ENCODE assay signal across 8 mouse cellular contexts in the genomic region with DNA sequence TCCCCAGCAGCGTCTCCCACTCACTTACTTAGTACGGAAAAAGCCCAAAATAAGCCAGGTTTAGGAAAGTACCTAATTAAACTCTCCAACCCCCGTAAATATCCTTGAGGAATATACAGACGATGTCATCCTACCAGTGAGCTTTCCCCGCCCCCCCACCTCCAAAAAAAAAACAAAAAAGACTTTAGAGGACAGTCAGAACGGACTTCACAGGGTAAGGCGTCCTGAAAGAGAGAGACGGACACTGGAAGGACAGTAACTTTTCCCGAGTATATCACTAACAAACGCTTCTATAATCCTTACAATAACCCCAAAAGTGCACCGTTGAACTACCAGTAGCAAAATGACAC. TPM values are rescaled to one million over a fixed set of nuclear protein-coding genes. Genes with fewer than 3 reads are reported as not detected.
DNase-seq lines count a peak whose midpoint lies in the region; ATAC-seq lines count a peak whose summit lies in the region.

No protein-coding gene starts in this region.

- 7% methylated on average over 11 of the region's 11 CpGs for WGBS in lung, embryonic 15.5 days
- WGBS in forebrain, embryonic 10.5 days, result 11% methylated on average over 11 of the region's 11 CpGs
- 9% methylated on average over 11 of the region's 11 CpGs for WGBS in limb, embryonic 15.5 days
- WGBS in stomach, embryonic 14.5 days, result 8% methylated on average over 11 of the region's 11 CpGs

- no peak for DNase-seq in lung, postnatal 14 days
- no peak for DNase-seq in forebrain, embryonic 10.5 days (ENCODE audit: extremely low spot score, low spot score)
- no peak for DNase-seq in cerebellum, adult 9-11 months
- DNase-seq in right cerebral cortex, adult 18-20 months, result no peak
- no peak for DNase-seq in frontal cortex, postnatal 25 days (ENCODE audit: low spot score in 2 of 2)

- H3K9ac ChIP-seq in lung, embryonic 15.5 days, result peak overlapping the region; percentile 36
- H3K9ac ChIP-seq in limb, embryonic 15.5 days, result peak overlapping the region; percentile 23; the same call in 1 of the 2 replicates
- peak overlapping the region; percentile 29 for H3K9ac ChIP-seq in stomach, embryonic 14.5 days (replicated peaks; ENCODE audit: low read depth, low read length)

- peak overlapping the region; percentile 96 for H3K4me3 ChIP-seq in lung, embryonic 15.5 days
- peak overlapping the region; percentile 91 for H3K4me3 ChIP-seq in forebrain, embryonic 10.5 days
- peak overlapping the region; percentile 68 for H3K4me3 ChIP-seq in limb, embryonic 15.5 days
- H3K4me3 ChIP-seq in stomach, embryonic 14.5 days (ENCODE audit: low read depth, low read length), result peak overlapping the region; percentile 83

- H3K27me3 ChIP-seq in lung, embryonic 15.5 days, result no peaks in the 10 kb centered on the region
- peaks cover under 1% of the 10 kb centered on the region; the same call in 1 of the 2 replicates for H3K27me3 ChIP-seq in forebrain, embryonic 10.5 days (ENCODE audit: poor library complexity, severe bottlenecking)
- no peaks in the 10 kb centered on the region for H3K27me3 ChIP-seq in limb, embryonic 15.5 days
- no peaks in the 10 kb centered on the region for H3K27me3 ChIP-seq in stomach, embryonic 14.5 days (ENCODE audit: control insufficient read depth, insufficient read depth, low read length)

- peaks cover 25% of the 10 kb centered on the region for H3K4me1 ChIP-seq in lung, embryonic 15.5 days
- peaks cover 31% of the 10 kb centered on the region for H3K4me1 ChIP-seq in forebrain, embryonic 10.5 days
- H3K4me1 ChIP-seq in limb, embryonic 15.5 days, result peaks cover 22% of the 10 kb centered on the region
- peaks cover 10% of the 10 kb centered on the region; the same call in 1 of the 2 replicates for H3K4me1 ChIP-seq in stomach, embryonic 14.5 days (ENCODE audit: control insufficient read depth, insufficient read depth, low read length)

- peak overlapping the region; percentile 84 for H3K27ac ChIP-seq in lung, embryonic 15.5 days
- peak overlapping the region; percentile 92 for H3K27ac ChIP-seq in forebrain, embryonic 10.5 days
- peak overlapping the region; percentile 86 for H3K27ac ChIP-seq in limb, embryonic 15.5 days
- peak overlapping the region; percentile 52; the same call in 1 of the 2 replicates for H3K27ac ChIP-seq in stomach, embryonic 14.5 days (ENCODE audit: low read length)

- H3K36me3 ChIP-seq in lung, embryonic 15.5 days, result peaks cover 16% of the 10 kb centered on the region
- H3K36me3 ChIP-seq in forebrain, embryonic 10.5 days (replicated peaks), result peaks cover 24% of the 10 kb centered on the region
- H3K36me3 ChIP-seq in limb, embryonic 15.5 days, result peaks cover 18% of the 10 kb centered on the region
- peaks cover 9% of the 10 kb centered on the region for H3K36me3 ChIP-seq in stomach, embryonic 14.5 days (ENCODE audit: control insufficient read depth, insufficient read depth, low read length)

- H3K9me3 ChIP-seq in lung, embryonic 15.5 days, result no peaks in the 10 kb centered on the region
- H3K9me3 ChIP-seq in forebrain, embryonic 10.5 days, result no peaks in the 10 kb centered on the region
- H3K9me3 ChIP-seq in limb, embryonic 15.5 days, result no peaks in the 10 kb centered on the region
- no peaks in the 10 kb centered on the region for H3K9me3 ChIP-seq in stomach, embryonic 14.5 days (ENCODE audit: control insufficient read depth, low read depth, low read length)

- peak; percentile 39; the same call in 1 of the 2 replicates for ATAC-seq in lung, embryonic 15.5 days (ENCODE audit: borderline replicate concordance, extremely low read depth, low FRiP score, low TSS enrichment)
- ATAC-seq in limb, embryonic 15.5 days (ENCODE audit: insufficient number of reproducible peaks, low FRiP score, low TSS enrichment, low read depth), result peak; percentile 12; the same call in 1 of the 2 replicates
- ATAC-seq in stomach, embryonic 14.5 days (ENCODE audit: insufficient number of reproducible peaks, insufficient read depth, low FRiP score, low read depth), result peak; percentile 1; the same call in 1 of the 2 replicates

- peak overlapping the region; percentile 84 for H3K4me2 ChIP-seq in lung, embryonic 15.5 days
- H3K4me2 ChIP-seq in limb, embryonic 15.5 days, result peak overlapping the region; percentile 50
- H3K4me2 ChIP-seq in stomach, embryonic 14.5 days (replicated peaks; ENCODE audit: low read depth, low read length), result peak overlapping the region; percentile 57

RNA-seq across cellular contexts. Expression of a gene that starts 0.3 kb away (rescaled TPM):
- 91.1 and 92.0 TPM in 2 replicates for polyA plus RNA-seq in lung, embryonic 15.5 days (2015; fragmentation: Nextera tagmentation; extraction: Ambion mirVana)
- 141 and 144 TPM in 2 replicates for polyA plus RNA-seq in forebrain, embryonic 10.5 days (2016; fragmentation: Nextera tagmentation; extraction: Ambion mirVana)
- 61.3 and 62.0 TPM in 2 replicates for polyA plus RNA-seq in limb, embryonic 15.5 days (2015; fragmentation: Nextera tagmentation; extraction: Ambion mirVana)
- polyA plus RNA-seq in stomach, embryonic 14.5 days (2014; fragmentation: Nextera tagmentation; extraction: Ambion mirVana), result 63.8 and 68.4 TPM in 2 replicates

RNA-seq across cellular contexts. Expression of a gene that starts 16.1 kb away (rescaled TPM):
- 0.48 and 0.55 TPM in 2 replicates for polyA plus RNA-seq in lung, embryonic 15.5 days (2015; fragmentation: Nextera tagmentation; extraction: Ambion mirVana)
- polyA plus RNA-seq in forebrain, embryonic 10.5 days (2016; fragmentation: Nextera tagmentation; extraction: Ambion mirVana), result 0.25 and 0.42 TPM in 2 replicates
- 12.6 and 18.1 TPM in 2 replicates for polyA plus RNA-seq in limb, embryonic 15.5 days (2015; fragmentation: Nextera tagmentation; extraction: Ambion mirVana)
- 2.0 and 2.5 TPM in 2 replicates for polyA plus RNA-seq in stomach, embryonic 14.5 days (2014; fragmentation: Nextera tagmentation; extraction: Ambion mirVana)

RNA-seq across cellular contexts. Expression of a gene that starts 19.4 kb away (rescaled TPM):
- 100 and 106 TPM in 2 replicates for polyA plus RNA-seq in lung, embryonic 15.5 days (2015; fragmentation: Nextera tagmentation; extraction: Ambion mirVana)
- 127 and 128 TPM in 2 replicates for polyA plus RNA-seq in forebrain, embryonic 10.5 days (2016; fragmentation: Nextera tagmentation; extraction: Ambion mirVana)
- 81.8 and 86.3 TPM in 2 replicates for polyA plus RNA-seq in limb, embryonic 15.5 days (2015; fragmentation: Nextera tagmentation; extraction: Ambion mirVana)
- 96.9 and 109 TPM in 2 replicates for polyA plus RNA-seq in stomach, embryonic 14.5 days (2014; fragmentation: Nextera tagmentation; extraction: Ambion mirVana)

RNA-seq across cellular contexts. Expression of a gene that starts 25.0 kb away (rescaled TPM):
- 368 and 401 TPM in 2 replicates for polyA plus RNA-seq in lung, embryonic 15.5 days (2015; fragmentation: Nextera tagmentation; extraction: Ambion mirVana)
- 311 and 331 TPM in 2 replicates for polyA plus RNA-seq in forebrain, embryonic 10.5 days (2016; fragmentation: Nextera tagmentation; extraction: Ambion mirVana)
- polyA plus RNA-seq in limb, embryonic 15.5 days (2015; fragmentation: Nextera tagmentation; extraction: Ambion mirVana), result 314 and 380 TPM in 2 replicates
- 500 and 514 TPM in 2 replicates for polyA plus RNA-seq in stomach, embryonic 14.5 days (2014; fragmentation: Nextera tagmentation; extraction: Ambion mirVana)

RNA-seq across cellular contexts. Expression of a gene that starts 54.9 kb away (rescaled TPM):
- polyA plus RNA-seq in lung, embryonic 15.5 days (2015; fragmentation: Nextera tagmentation; extraction: Ambion mirVana), result 27.6 and 32.2 TPM in 2 replicates
- 55.6 and 59.9 TPM in 2 replicates for polyA plus RNA-seq in forebrain, embryonic 10.5 days (2016; fragmentation: Nextera tagmentation; extraction: Ambion mirVana)
- 17.7 and 19.5 TPM in 2 replicates for polyA plus RNA-seq in limb, embryonic 15.5 days (2015; fragmentation: Nextera tagmentation; extraction: Ambion mirVana)
- polyA plus RNA-seq in stomach, embryonic 14.5 days (2014; fragmentation: Nextera tagmentation; extraction: Ambion mirVana), result 25.4 and 28.6 TPM in 2 replicates
